Mouse (Mus musculus) hindbrain, embryonic 12.5 days (tissue): Measurements from ENCODE around the gene Arhgef7. TPM values are rescaled to one million over a fixed set of nuclear protein-coding genes. Genes with fewer than 3 reads are reported as not detected.

Experiments
- ATAC-seq: fragments of 200-750 bp; cut with Nextera tagmentation; 2 replicates; pipeline ENCODE4 v1.8.0; 2017; ENCODE audit warnings: moderate TSS enrichment; ENCODE audit not compliant: low FRiP score
- H3K27ac ChIP-seq: fragments of 300-500 bp; sonication (generic); 2 replicates; pipeline ENCODE4 v1.5.1; 2016; ENCODE audit warnings: mild to moderate bottlenecking
- H3K27me3 ChIP-seq: fragments of 300-500 bp; sonication (generic); 2 replicates; pipeline ENCODE4 v1.6.1; 2016; ENCODE audit warnings: mild to moderate bottlenecking
- H3K36me3 ChIP-seq: fragments of 300-500 bp; sonication (generic); 2 replicates; pipeline ENCODE4 v1.6.1; 2016; ENCODE audit warnings: mild to moderate bottlenecking
- H3K4me1 ChIP-seq: fragments of 300-500 bp; sonication (generic); 2 replicates; pipeline ENCODE4 v1.6.1; 2016
- H3K4me2 ChIP-seq: fragments of 300-500 bp; sonication (generic); replicated peaks from 2 replicates; pipeline ENCODE4 v1.6.1; 2016; ENCODE audit warnings: mild to moderate bottlenecking
- H3K4me3 ChIP-seq: fragments of 300-500 bp; sonication (generic); 2 replicates; pipeline ENCODE4 v1.5.1; 2016; ENCODE audit warnings: mild to moderate bottlenecking
- H3K9ac ChIP-seq: fragments of 300-500 bp; sonication (generic); 2 replicates; pipeline ENCODE4 v1.6.1; 2016; ENCODE audit warnings: mild to moderate bottlenecking, moderate library complexity
- H3K9me3 ChIP-seq: fragments of 300-500 bp; sonication (generic); replicated peaks from 2 replicates; pipeline ENCODE4 v1.6.1; 2016; ENCODE audit warnings: mild to moderate bottlenecking
- WGBS: fragments of 180-500 bp; shearing (Covaris S2); methylation state at CpG from one replicate; pipeline ENCODE4 v1.1.7; 2016; 5-methylcytosine and 5-hydroxymethylcytosine counted together
- polyA plus RNA-seq: library from polyadenylated mRNA; unstranded; fragments of >200 nt; fragmentation: Nextera tagmentation; extraction: Ambion mirVana; gene quantifications from 2 replicates; pipeline ENCODE4 v1.2.1, GENCODE M21; 2016

Gene Arhgef7
- polyA plus RNA-seq, 1 experiment from 2014 or later: 73.9 TPM

GRCm38 (mm10) chr8:11774195-11775076 lies 46.9 kb downstream of the Arhgef7 start:
- no peak overlapping the region for H3K27ac ChIP-seq
- no peak for ATAC-seq
- H3K9ac ChIP-seq: no peak overlapping the region
- no peaks in the 10 kb centered on the region for H3K36me3 ChIP-seq
- H3K4me1 ChIP-seq: peaks cover 66% of the 10 kb centered on the region
- 75% methylated on average over 17 of the region's 17 CpGs for WGBS
- no peaks in the 10 kb centered on the region for H3K9me3 ChIP-seq
- H3K4me3 ChIP-seq: no peak overlapping the region
- no peak overlapping the region for H3K4me2 ChIP-seq
- no peaks in the 10 kb centered on the region for H3K27me3 ChIP-seq

GRCm38 (mm10) chr8:11775889-11776288 lies 48.4 kb downstream of the Arhgef7 start:
- no peak overlapping the region for H3K27ac ChIP-seq
- no peaks in the 10 kb centered on the region for H3K9me3 ChIP-seq
- H3K27me3 ChIP-seq: no peaks in the 10 kb centered on the region
- H3K4me1 ChIP-seq: peaks cover 61% of the 10 kb centered on the region
- 67% methylated on average over 7 of the region's 7 CpGs for WGBS
- H3K4me3 ChIP-seq: no peak overlapping the region
- H3K4me2 ChIP-seq: no peak overlapping the region
- H3K9ac ChIP-seq: no peak overlapping the region
- ATAC-seq: no peak
- H3K36me3 ChIP-seq: no peaks in the 10 kb centered on the region

- no peaks in the 10 kb centered on the region; the same call in 1 of the 2 replicates for H3K36me3 ChIP-seq
- no peak overlapping the region for H3K9ac ChIP-seq
- no peak for ATAC-seq
- no peak overlapping the region for H3K27ac ChIP-seq
- H3K4me3 ChIP-seq: no peak overlapping the region
- H3K9me3 ChIP-seq: no peaks in the 10 kb centered on the region
- H3K4me2 ChIP-seq: no peak overlapping the region
- WGBS: 94% methylated on average over 8 of the region's 8 CpGs
- peaks cover 55% of the 10 kb centered on the region for H3K4me1 ChIP-seq
- H3K27me3 ChIP-seq: no peaks in the 10 kb centered on the region
These were observed 49.1 kb downstream of the Arhgef7 start for GRCm38 (mm10) chr8:11776451-11777180.

GRCm38 (mm10) chr8:11777201-11777600 lies 49.7 kb downstream of the Arhgef7 start:
- ATAC-seq: 0 out of 2 replicates have a peak, but pooled peaks have one; percentile 17
- Histone ChIP-seq H3K27me3 (no peaks in the 10 kb centered on the region), H3K4me3 (no peak overlapping the region), H3K4me2 (no peak overlapping the region), H3K36me3 (peaks cover 6% of the 10 kb centered on the region), H3K9ac (no peak overlapping the region), H3K4me1 (peaks cover 49% of the 10 kb centered on the region), H3K9me3 (no peaks in the 10 kb centered on the region), H3K27ac (no peak overlapping the region)
- 70% methylated on average over 10 of the region's 10 CpGs for WGBS

- WGBS: 82% methylated on average over 8 of the region's 8 CpGs
- no peak overlapping the region for H3K4me2 ChIP-seq
- no peak for ATAC-seq
- H3K9me3 ChIP-seq: no peaks in the 10 kb centered on the region
- H3K9ac ChIP-seq: no peak overlapping the region
- H3K36me3 ChIP-seq: peaks cover 20% of the 10 kb centered on the region
- H3K27ac ChIP-seq: peak overlapping the region; percentile 35
- no peak overlapping the region for H3K4me3 ChIP-seq
- H3K27me3 ChIP-seq: no peaks in the 10 kb centered on the region
- peaks cover 36% of the 10 kb centered on the region for H3K4me1 ChIP-seq
These were observed 51.3 kb downstream of the Arhgef7 start for GRCm38 (mm10) chr8:11778646-11779433.

- Histone ChIP-seq H3K27me3 (no peaks in the 10 kb centered on the region), H3K4me2 (no peak overlapping the region; the same call in 1 of the 2 replicates), H3K4me3 (no peak overlapping the region), H3K27ac (peak overlapping the region; percentile 23; the same call in 1 of the 2 replicates), H3K9me3 (no peaks in the 10 kb centered on the region), H3K9ac (no peak overlapping the region; the same call in 1 of the 2 replicates), H3K36me3 (peaks cover 26% of the 10 kb centered on the region), H3K4me1 (peaks cover 24% of the 10 kb centered on the region)
- no peak for ATAC-seq
- WGBS: 82% methylated on average over 10 of the region's 10 CpGs
These were observed 52.5 kb downstream of the Arhgef7 start for GRCm38 (mm10) chr8:11779844-11780634.

- Histone ChIP-seq H3K27ac (no peak overlapping the region), H3K9me3 (no peaks in the 10 kb centered on the region), H3K36me3 (peaks cover 31% of the 10 kb centered on the region), H3K9ac (peak overlapping the region; percentile 8; the same call in 1 of the 2 replicates), H3K4me3 (no peak overlapping the region), H3K4me2 (no peak overlapping the region; the same call in 1 of the 2 replicates), H3K4me1 (peaks cover 18% of the 10 kb centered on the region), H3K27me3 (no peaks in the 10 kb centered on the region)
- 96% methylated on average over 4 of the region's 4 CpGs for WGBS
- ATAC-seq: no peak
These were observed 53.1 kb downstream of the Arhgef7 start for GRCm38 (mm10) chr8:11780641-11781040.

- Histone ChIP-seq H3K9me3 (no peaks in the 10 kb centered on the region), H3K4me1 (peaks cover 8% of the 10 kb centered on the region), H3K4me2 (no peak overlapping the region), H3K4me3 (no peak overlapping the region), H3K36me3 (peaks cover 38% of the 10 kb centered on the region), H3K9ac (no peak overlapping the region), H3K27ac (no peak overlapping the region), H3K27me3 (no peaks in the 10 kb centered on the region)
- 87% methylated on average over 6 of the region's 6 CpGs for WGBS
- ATAC-seq: no peak
These were observed 55.1 kb downstream of the Arhgef7 start for GRCm38 (mm10) chr8:11782607-11783006.

GRCm38 (mm10) chr8:11783861-11784594 lies 56.5 kb downstream of the Arhgef7 start:
- WGBS: 92% methylated on average over 7 of the region's 7 CpGs
- H3K36me3 ChIP-seq: peaks cover 40% of the 10 kb centered on the region
- peaks cover 5% of the 10 kb centered on the region for H3K4me1 ChIP-seq
- H3K4me3 ChIP-seq: no peak overlapping the region
- H3K27ac ChIP-seq: no peak overlapping the region
- no peak overlapping the region for H3K4me2 ChIP-seq
- no peaks in the 10 kb centered on the region for H3K9me3 ChIP-seq
- no peak for ATAC-seq
- H3K9ac ChIP-seq: no peak overlapping the region
- H3K27me3 ChIP-seq: no peaks in the 10 kb centered on the region

GRCm38 (mm10) chr8:11785121-11785520 lies 57.6 kb downstream of the Arhgef7 start:
- H3K4me2 ChIP-seq: no peak overlapping the region
- no peaks in the 10 kb centered on the region for H3K9me3 ChIP-seq
- H3K27me3 ChIP-seq: no peaks in the 10 kb centered on the region
- peaks cover 41% of the 10 kb centered on the region for H3K36me3 ChIP-seq
- H3K9ac ChIP-seq: no peak overlapping the region
- 71% methylated on average over 4 of the region's 4 CpGs for WGBS
- no peak overlapping the region for H3K27ac ChIP-seq
- no peak for ATAC-seq
- H3K4me3 ChIP-seq: no peak overlapping the region
- H3K4me1 ChIP-seq: no peaks in the 10 kb centered on the region; the same call in 1 of the 2 replicates

- no peak for ATAC-seq
- H3K4me3 ChIP-seq: no peak overlapping the region
- WGBS: 87% methylated on average over 9 of the region's 9 CpGs
- H3K9me3 ChIP-seq: no peaks in the 10 kb centered on the region
- no peak overlapping the region for H3K9ac ChIP-seq
- H3K27ac ChIP-seq: no peak overlapping the region
- no peaks in the 10 kb centered on the region for H3K27me3 ChIP-seq
- no peaks in the 10 kb centered on the region; the same call in 1 of the 2 replicates for H3K4me1 ChIP-seq
- H3K36me3 ChIP-seq: peaks cover 41% of the 10 kb centered on the region
- H3K4me2 ChIP-seq: no peak overlapping the region
These were observed 58.1 kb downstream of the Arhgef7 start for GRCm38 (mm10) chr8:11785539-11786046.
